Mouse (Mus musculus) liver, embryonic 12.5 days (tissue): Measurements from ENCODE around the gene Iqschfp. TPM values are rescaled to one million over a fixed set of nuclear protein-coding genes. Genes with fewer than 3 reads are reported as not detected.

Experiments used
- ATAC-seq: fragments of 200-750 bp; cut with Nextera tagmentation; 2 replicates; pipeline ENCODE4 v1.8.0; 2017; ENCODE audit warnings: moderate number of reproducible peaks, mild to moderate bottlenecking, moderate library complexity
- H3K27ac ChIP-seq: fragments of 300-500 bp; sonication (generic); 2 replicates; pipeline ENCODE4 v1.5.1; 2016; ENCODE audit warnings: mild to moderate bottlenecking
- H3K27me3 ChIP-seq: fragments of 300-500 bp; sonication (generic); replicated peaks from 2 replicates; pipeline ENCODE4 v1.6.1; 2016; ENCODE audit warnings: mild to moderate bottlenecking, moderate library complexity
- H3K36me3 ChIP-seq: fragments of 300-500 bp; sonication (generic); 2 replicates; pipeline ENCODE4 v1.6.1; 2016; ENCODE audit warnings: mild to moderate bottlenecking, moderate library complexity
- H3K4me1 ChIP-seq: fragments of 300-500 bp; sonication (generic); 2 replicates; pipeline ENCODE4 v1.6.1; 2016
- H3K4me2 ChIP-seq: fragments of 300-500 bp; sonication (generic); 2 replicates; pipeline ENCODE4 v1.6.1; 2016; ENCODE audit warnings: mild to moderate bottlenecking, moderate library complexity
- H3K4me3 ChIP-seq: fragments of 300-500 bp; sonication (generic); 2 replicates; pipeline ENCODE4 v1.5.1; 2016; ENCODE audit warnings: mild to moderate bottlenecking, moderate library complexity
- H3K9ac ChIP-seq: fragments of 300-500 bp; sonication (generic); 2 replicates; pipeline ENCODE4 v1.6.1; 2016; ENCODE audit warnings: mild to moderate bottlenecking, moderate library complexity
- H3K9me3 ChIP-seq: fragments of 300-500 bp; sonication (generic); replicated peaks from 2 replicates; pipeline ENCODE4 v1.6.1; 2016; ENCODE audit warnings: mild to moderate bottlenecking, moderate library complexity
- WGBS: fragments of 180-500 bp; shearing (Covaris S2); methylation state at CpG from one replicate; pipeline ENCODE4 v1.1.7; 2016; ENCODE audit not compliant: insufficient replicate concordance; 5-methylcytosine and 5-hydroxymethylcytosine counted together
- polyA plus RNA-seq: library from polyadenylated mRNA; unstranded; fragments of >200 nt; fragmentation: Nextera tagmentation; extraction: Ambion mirVana; gene quantifications from 2 replicates; pipeline ENCODE4 v1.2.1, GENCODE M21; 2016

Iqschfp gene
- polyA plus RNA-seq, 1 experiment from 2014 or later, result not detected

- WGBS, result 68% methylated on average over 7 of the region's 7 CpGs
- no peak for ATAC-seq
Measured at GRCm38 (mm10) chr3:68476336-68476735, 584.3 kb downstream of the Iqschfp start.

GRCm38 (mm10) chr3:68477478-68477877 is 585.4 kb downstream of the Iqschfp start:
- Histone ChIP-seq H3K4me1 (no peaks in the 10 kb centered on the region), H3K27ac (no peak overlapping the region), H3K9ac (no peak overlapping the region), H3K4me2 (no peak overlapping the region), H3K36me3 (no peaks in the 10 kb centered on the region), H3K27me3 (no peaks in the 10 kb centered on the region), H3K4me3 (no peak overlapping the region), H3K9me3 (no peaks in the 10 kb centered on the region)
- 58% methylated on average over 2 of the region's 2 CpGs for WGBS
- ATAC-seq, result no peak

More at GRCm38 (mm10) chr3:68476336-68476735, 584.3 kb downstream of the Iqschfp start:
- Histone ChIP-seq H3K4me2 (no peak overlapping the region), H3K4me3 (no peak overlapping the region), H3K9ac (no peak overlapping the region), H3K36me3 (no peaks in the 10 kb centered on the region), H3K27ac (no peak overlapping the region), H3K9me3 (no peaks in the 10 kb centered on the region), H3K4me1 (no peaks in the 10 kb centered on the region), H3K27me3 (no peaks in the 10 kb centered on the region)

- Histone ChIP-seq H3K27ac (no peak overlapping the region), H3K36me3 (no peaks in the 10 kb centered on the region), H3K9ac (no peak overlapping the region), H3K4me3 (no peak overlapping the region), H3K4me1 (no peaks in the 10 kb centered on the region), H3K9me3 (no peaks in the 10 kb centered on the region), H3K4me2 (no peak overlapping the region), H3K27me3 (no peaks in the 10 kb centered on the region)
- 69% methylated on average over 6 of the region's 6 CpGs for WGBS
- ATAC-seq, result no peak
Measured at GRCm38 (mm10) chr3:68479266-68479665, 587.2 kb downstream of the Iqschfp start.

- H3K27me3 ChIP-seq, result no peaks in the 10 kb centered on the region
- H3K36me3 ChIP-seq, result no peaks in the 10 kb centered on the region
- no peak overlapping the region for H3K9ac ChIP-seq
- WGBS, result 72% methylated on average over 3 of the region's 3 CpGs
- H3K9me3 ChIP-seq, result no peaks in the 10 kb centered on the region
- H3K4me2 ChIP-seq, result no peak overlapping the region
- H3K4me3 ChIP-seq, result no peak overlapping the region
- H3K4me1 ChIP-seq, result no peaks in the 10 kb centered on the region
- ATAC-seq, result no peak
- no peak overlapping the region for H3K27ac ChIP-seq
Measured at GRCm38 (mm10) chr3:68483517-68483916, 591.5 kb downstream of the Iqschfp start.

GRCm38 (mm10) chr3:68484021-68484420 is 592.0 kb downstream of the Iqschfp start:
- Histone ChIP-seq H3K4me2 (no peak overlapping the region), H3K4me3 (no peak overlapping the region), H3K27ac (no peak overlapping the region), H3K9ac (no peak overlapping the region), H3K27me3 (no peaks in the 10 kb centered on the region), H3K9me3 (no peaks in the 10 kb centered on the region), H3K4me1 (no peaks in the 10 kb centered on the region), H3K36me3 (no peaks in the 10 kb centered on the region)
- no peak for ATAC-seq
- 81% methylated on average over 9 of the region's 9 CpGs for WGBS

- H3K4me2 ChIP-seq, result no peak overlapping the region
- no peak for ATAC-seq
- H3K9ac ChIP-seq, result no peak overlapping the region
- H3K36me3 ChIP-seq, result no peaks in the 10 kb centered on the region
- no peaks in the 10 kb centered on the region for H3K27me3 ChIP-seq
- no peak overlapping the region for H3K27ac ChIP-seq
- no peaks in the 10 kb centered on the region for H3K4me1 ChIP-seq
- 68% methylated on average over 4 of the region's 4 CpGs for WGBS
- H3K4me3 ChIP-seq, result no peak overlapping the region
- H3K9me3 ChIP-seq, result no peaks in the 10 kb centered on the region
Measured at GRCm38 (mm10) chr3:68484561-68484960, 592.5 kb downstream of the Iqschfp start.

- H3K4me2 ChIP-seq, result no peak overlapping the region
- H3K4me3 ChIP-seq, result no peak overlapping the region
- no peaks in the 10 kb centered on the region for H3K9me3 ChIP-seq
- peaks cover 7% of the 10 kb centered on the region for H3K27me3 ChIP-seq
- 70% methylated on average over 1 of the region's 1 CpGs for WGBS
- no peaks in the 10 kb centered on the region for H3K36me3 ChIP-seq
- 0 out of 2 replicates have a peak, but pooled peaks cover 2% of the 10 kb centered on the region for H3K4me1 ChIP-seq
- no peak for ATAC-seq
- H3K27ac ChIP-seq, result no peak overlapping the region
- H3K9ac ChIP-seq, result no peak overlapping the region
Measured at GRCm38 (mm10) chr3:68487621-68488020, 595.6 kb downstream of the Iqschfp start.

GRCm38 (mm10) chr3:68488316-68488715 is 596.3 kb downstream of the Iqschfp start:
- WGBS, result 69% methylated on average over 5 of the region's 5 CpGs
- Histone ChIP-seq H3K4me2 (no peak overlapping the region), H3K9ac (no peak overlapping the region), H3K27ac (no peak overlapping the region), H3K4me1 (peaks cover 7% of the 10 kb centered on the region), H3K27me3 (peaks cover 14% of the 10 kb centered on the region), H3K9me3 (no peaks in the 10 kb centered on the region), H3K36me3 (no peaks in the 10 kb centered on the region), H3K4me3 (no peak overlapping the region)
- no peak for ATAC-seq

GRCm38 (mm10) chr3:68491516-68491915 is 599.5 kb downstream of the Iqschfp start:
- WGBS, result 74% methylated on average over 6 of the region's 6 CpGs
- Histone ChIP-seq H3K4me1 (peaks cover 36% of the 10 kb centered on the region), H3K9me3 (no peaks in the 10 kb centered on the region), H3K36me3 (no peaks in the 10 kb centered on the region), H3K27me3 (peaks cover 41% of the 10 kb centered on the region), H3K4me3 (no peak overlapping the region), H3K27ac (no peak overlapping the region), H3K9ac (no peak overlapping the region), H3K4me2 (no peak overlapping the region)
- no peak for ATAC-seq

GRCm38 (mm10) chr3:68492066-68492465 is 600.0 kb downstream of the Iqschfp start:
- Histone ChIP-seq H3K9ac (no peak overlapping the region), H3K4me3 (no peak overlapping the region), H3K4me1 (peaks cover 41% of the 10 kb centered on the region), H3K27me3 (peaks cover 42% of the 10 kb centered on the region), H3K9me3 (no peaks in the 10 kb centered on the region), H3K36me3 (no peaks in the 10 kb centered on the region), H3K4me2 (no peak overlapping the region), H3K27ac (no peak overlapping the region)
- ATAC-seq, result no peak
- WGBS, result 72% methylated on average over 1 of the region's 1 CpGs

GRCm38 (mm10) chr3:68492513-68492912 is 600.5 kb downstream of the Iqschfp start:
- H3K36me3 ChIP-seq, result no peaks in the 10 kb centered on the region
- H3K27ac ChIP-seq, result no peak overlapping the region
- H3K9me3 ChIP-seq, result no peaks in the 10 kb centered on the region
- peak overlapping the region; percentile 93; the same call in 1 of the 2 replicates for H3K4me2 ChIP-seq
- ATAC-seq, result no peak
- peaks cover 41% of the 10 kb centered on the region for H3K4me1 ChIP-seq
- no peak overlapping the region for H3K9ac ChIP-seq
- WGBS, result 47% methylated on average over 3 of the region's 3 CpGs
- peaks cover 42% of the 10 kb centered on the region for H3K27me3 ChIP-seq
- no peak overlapping the region for H3K4me3 ChIP-seq

- H3K9me3 ChIP-seq, result no peaks in the 10 kb centered on the region
- H3K4me2 ChIP-seq, result peak overlapping the region; percentile 93
- H3K4me3 ChIP-seq, result peak overlapping the region; percentile 70
- H3K36me3 ChIP-seq, result no peaks in the 10 kb centered on the region
- H3K9ac ChIP-seq, result peak overlapping the region; percentile 62
- peak overlapping the region; percentile 63 for H3K27ac ChIP-seq
- peak; percentile 43 for ATAC-seq
- H3K4me1 ChIP-seq, result peaks cover 41% of the 10 kb centered on the region
- H3K27me3 ChIP-seq, result peaks cover 42% of the 10 kb centered on the region
- 2% methylated on average over 12 of the region's 12 CpGs for whole genome bisulfite sequencing
Measured at GRCm38 (mm10) chr3:68493170-68493585, 601.1 kb downstream of the Iqschfp start.
